Mouse (Mus musculus): ENCODE results near the gene Rtkn2.

DNA sequence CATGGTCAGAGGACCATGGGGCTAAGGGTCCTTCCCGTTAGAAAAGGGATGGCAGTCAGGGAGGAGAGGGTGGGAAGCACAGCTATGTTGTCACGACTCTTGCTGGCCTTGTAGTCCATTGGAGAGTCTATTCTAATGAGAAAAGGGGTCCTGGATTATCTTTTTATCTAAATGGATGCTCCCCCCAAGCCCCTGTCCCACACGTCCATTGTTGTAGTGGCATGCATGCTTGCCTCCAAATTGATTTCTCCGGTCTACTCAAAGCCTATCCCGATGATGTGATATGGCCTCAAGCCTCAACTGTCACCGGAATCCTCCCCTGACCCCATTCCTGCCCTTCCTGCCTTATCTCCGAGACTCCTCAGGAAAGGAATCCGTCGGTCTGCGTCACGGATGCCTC is 111.6 kb downstream of the Rtkn2 start:
- TF ChIP-seq CTCF (IDR thresholded peaks at IDR 0.05; ENCODE audit: low read depth) (no peak), EP300 (IDR thresholded peaks at IDR 0.05; ENCODE audit: low read depth) (no peak)

Measured in heart, postnatal 0 days (tissue).